Mouse (Mus musculus) stomach, postnatal 0 days (tissue): ENCODE measurements around the gene Epor. TPM values are rescaled to one million over a fixed set of nuclear protein-coding genes. Genes with fewer than 3 reads are reported as not detected.

Source experiments
- ATAC-seq: fragments of 200-750 bp; cut with Nextera tagmentation; 2 replicates; pipeline ENCODE4 v1.8.0; 2017; ENCODE audit not compliant: low FRiP score, low TSS enrichment
- DNase-seq: peaks from one replicate; pipeline ENCODE4 v3.0.0-alpha.2; 2016; ENCODE audit warnings: low spot score
- H3K27ac ChIP-seq: fragments of 300-500 bp; sonication (generic); replicated peaks from 2 replicates; pipeline ENCODE4 v1.5.1; 2014; ENCODE audit warnings: mild to moderate bottlenecking, control low read depth
- H3K27me3 ChIP-seq: fragments of 300-500 bp; sonication (generic); 2 replicates; pipeline ENCODE4 v1.6.1; 2014; ENCODE audit warnings: low read length; ENCODE audit not compliant: control insufficient read depth, insufficient read depth
- H3K36me3 ChIP-seq: fragments of 300-500 bp; sonication (generic); 2 replicates; pipeline ENCODE4 v1.6.1; 2014; ENCODE audit warnings: low read length, mixed read lengths; ENCODE audit not compliant: control insufficient read depth, insufficient read depth
- H3K4me1 ChIP-seq: fragments of 300-500 bp; sonication (generic); replicated peaks from 2 replicates; pipeline ENCODE4 v1.6.1; 2014; ENCODE audit warnings: antibody characterized with exemption; ENCODE audit not compliant: control insufficient read depth, insufficient read depth
- H3K4me2 ChIP-seq: fragments of 300-500 bp; sonication (generic); replicated peaks from 2 replicates; pipeline ENCODE4 v1.6.1; 2014; ENCODE audit warnings: low read depth, mild to moderate bottlenecking, control low read depth, moderate library complexity
- H3K4me3 ChIP-seq: fragments of 300-500 bp; sonication (generic); 2 replicates; pipeline ENCODE4 v1.5.1; 2014; ENCODE audit warnings: low read depth, low read length, control low read depth
- H3K9ac ChIP-seq: fragments of 300-500 bp; sonication (generic); 2 replicates; pipeline ENCODE4 v1.6.1; 2014; ENCODE audit warnings: mild to moderate bottlenecking, low read length, control low read depth, mixed read lengths
- H3K9me3 ChIP-seq: fragments of 300-500 bp; sonication (generic); 2 replicates; pipeline ENCODE4 v1.6.1; 2016; ENCODE audit warnings: low read length; ENCODE audit not compliant: control insufficient read depth
- CTCF ChIP-seq: IDR thresholded peaks from 2 replicates; pipeline ENCODE4 v1.5.1; 2016; ENCODE audit warnings: antibody characterized with exemption, low read depth, mild to moderate bottlenecking, moderate library complexity
- EP300 ChIP-seq: optimal IDR thresholded peaks from 2 replicates; pipeline ENCODE3; 2016; ENCODE audit warnings: antibody characterized with exemption
- WGBS: fragments of 180-500 bp; shearing (Covaris S2); extraction: QIAGEN DNeasy Blood & Tissue Kit; methylation state at CpG from one replicate; pipeline ENCODE4 v1.1.7; 2014; 5-methylcytosine and 5-hydroxymethylcytosine counted together
- polyA plus RNA-seq: library from polyadenylated mRNA; unstranded; fragments of >200 nt; fragmentation: Nextera tagmentation; extraction: Ambion mirVana; gene quantifications from 2 replicates; pipeline ENCODE4 v1.2.1, GENCODE M21; 2015

The Epor gene
- polyA plus RNA-seq, 1 experiment from 2014 or later = 3.4 TPM

DNA sequence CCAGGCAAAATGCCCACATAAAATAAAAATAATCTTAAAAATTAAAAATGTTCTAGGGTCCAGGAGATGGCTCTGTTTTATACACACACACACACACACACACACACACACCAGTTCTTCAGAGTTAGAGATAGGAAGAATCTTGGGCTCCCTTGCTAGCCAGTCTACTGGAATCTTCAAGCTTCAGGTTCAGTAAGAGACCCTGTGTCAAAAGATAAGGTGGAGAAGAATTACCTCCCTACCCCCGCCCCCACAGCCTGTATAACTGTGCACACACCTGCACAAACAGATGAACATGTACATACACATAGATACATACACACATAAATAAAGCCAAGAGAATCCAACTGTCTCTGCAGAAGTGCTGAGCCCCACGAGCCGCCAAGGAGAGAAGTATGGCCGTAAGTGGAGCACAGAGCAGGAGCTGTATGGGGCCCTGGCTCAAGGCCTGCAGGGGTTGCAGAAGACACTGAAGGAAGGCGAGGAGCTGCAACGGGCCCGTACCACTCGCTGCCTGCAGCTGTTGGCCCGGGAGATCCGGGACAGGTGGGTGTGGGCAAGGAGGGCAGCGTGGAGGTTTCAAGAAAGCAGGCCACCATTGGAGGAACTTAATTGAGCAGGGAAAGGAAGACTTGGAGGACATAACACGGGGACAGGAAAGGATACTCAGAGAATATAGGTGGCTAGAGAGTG is 30.7 kb downstream of the Epor start:
- DNase-seq = no peak
- no peak for ATAC-seq
- 0 out of 2 replicates have a peak, but pooled peaks cover 2% of the 10 kb centered on the region for H3K4me1 ChIP-seq

GRCm38 (mm10) chr9:21932006-21932405 is 31.3 kb downstream of the Epor start:
- WGBS = 56% methylated on average over 2 of the region's 2 CpGs
- TF ChIP-seq CTCF = no peak
- no peak for TF ChIP-seq EP300
- Histone ChIP-seq H3K27ac (no peak overlapping the region), H3K4me1 (0 out of 2 replicates have a peak, but pooled peaks cover 2% of the 10 kb centered on the region), H3K4me2 (no peak overlapping the region), H3K9ac (no peak overlapping the region), H3K4me3 (no peak overlapping the region), H3K27me3 (no peaks in the 10 kb centered on the region), H3K36me3 (no peaks in the 10 kb centered on the region), H3K9me3 (no peaks in the 10 kb centered on the region)
- ATAC-seq (no peak), DNase-seq (no peak)

More for the DNA sequence above, 30.7 kb downstream of the Epor start:
- Histone ChIP-seq H3K27ac (no peak overlapping the region), H3K27me3 (no peaks in the 10 kb centered on the region), H3K4me3 (no peak overlapping the region), H3K4me2 (no peak overlapping the region), H3K36me3 (no peaks in the 10 kb centered on the region), H3K9me3 (no peaks in the 10 kb centered on the region), H3K9ac (no peak overlapping the region)
- 47% methylated on average over 12 of the region's 12 CpGs for WGBS
- TF ChIP-seq CTCF (no peak), EP300 (no peak)

GRCm38 (mm10) chr9:21929208-21929607 is 34.1 kb downstream of the Epor start:
- no peak for TF ChIP-seq EP300
- TF ChIP-seq CTCF = no peak
- WGBS = 73% methylated on average over 3 of the region's 3 CpGs
- ATAC-seq = no peak
- H3K4me2 ChIP-seq = no peak overlapping the region
- H3K36me3 ChIP-seq = no peaks in the 10 kb centered on the region
- no peaks in the 10 kb centered on the region for H3K27me3 ChIP-seq
- H3K4me1 ChIP-seq = 0 out of 2 replicates have a peak, but pooled peaks cover 6% of the 10 kb centered on the region
- DNase-seq = no peak
- no peak overlapping the region for H3K27ac ChIP-seq
- no peak overlapping the region for H3K9ac ChIP-seq
- H3K4me3 ChIP-seq = no peak overlapping the region
- H3K9me3 ChIP-seq = no peaks in the 10 kb centered on the region

DNA sequence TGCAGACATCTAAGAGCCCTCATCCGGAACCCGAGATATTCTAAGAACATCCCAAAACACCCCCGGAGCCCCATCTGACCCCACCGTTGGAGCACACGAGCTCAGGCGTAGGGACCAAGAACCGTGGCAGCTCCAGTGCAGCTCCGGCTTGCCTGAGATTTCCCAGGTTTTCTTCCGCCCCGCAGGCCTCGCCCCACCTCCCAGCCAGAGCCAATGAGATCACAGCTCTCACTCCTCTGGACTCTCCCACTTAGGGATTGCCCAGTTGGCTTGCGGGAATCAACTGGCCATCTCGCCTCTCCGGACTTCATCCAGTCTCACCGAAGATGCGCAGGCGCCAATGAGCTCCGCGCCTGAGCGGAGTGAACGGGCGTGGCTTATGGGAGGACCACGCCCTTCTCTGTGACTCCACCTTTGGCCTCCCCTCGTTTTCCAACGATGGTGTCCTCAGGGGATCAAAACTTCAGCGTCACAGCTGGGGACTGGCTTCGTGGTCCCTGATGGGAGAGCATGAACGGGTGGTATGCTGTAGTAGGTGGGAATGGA is 36.0 kb downstream of the Epor start, which contains the start of the genes Ccdc159 and Tmem205:
Ccdc159 (plus strand) TSS at position 264 of the 546 bp plus-strand sequence.
Tmem205 (minus strand) TSS at position 349 of the 546 bp plus-strand sequence.
- Histone ChIP-seq H3K27me3 (no peaks in the 10 kb centered on the region), H3K4me3 (peak within 1 kb of the TSS; percentile 47), H3K9ac (peak within 1 kb of the TSS; percentile 60), H3K4me1 (0 out of 2 replicates have a peak, but pooled peaks cover 6% of the 10 kb centered on the region), H3K36me3 (no peaks in the 10 kb centered on the region), H3K9me3 (no peaks in the 10 kb centered on the region), H3K27ac (peak within 1 kb of the TSS; percentile 79), H3K4me2 (peak within 1 kb of the TSS; percentile 60)
- TF ChIP-seq CTCF = no peak
- no peak for TF ChIP-seq EP300
- 1% methylated on average over 28 of the region's 28 CpGs for WGBS
- peak; percentile 95 for DNase-seq
- ATAC-seq = peak; percentile 96

- WGBS = under 1% methylated on average over 6 of the region's 6 CpGs
- TF ChIP-seq EP300 (no peak), CTCF (no peak)
- Histone ChIP-seq H3K9ac (peak overlapping the region; percentile 60), H3K9me3 (no peaks in the 10 kb centered on the region), H3K27me3 (no peaks in the 10 kb centered on the region), H3K27ac (peak overlapping the region; percentile 79), H3K4me2 (peak overlapping the region; percentile 60), H3K4me3 (peak overlapping the region; percentile 47), H3K4me1 (0 out of 2 replicates have a peak, but pooled peaks cover 6% of the 10 kb centered on the region), H3K36me3 (no peaks in the 10 kb centered on the region)
- DNase-seq (no peak), ATAC-seq (no peak)
Observed at GRCm38 (mm10) chr9:21926784-21927183, 36.5 kb downstream of the Epor start.

- ATAC-seq (no peak), DNase-seq (peak; percentile 50)
- Histone ChIP-seq H3K4me1 (0 out of 2 replicates have a peak, but pooled peaks cover 6% of the 10 kb centered on the region), H3K27me3 (no peaks in the 10 kb centered on the region), H3K27ac (peak overlapping the region; percentile 79; the same call in 1 of the 2 replicates), H3K9me3 (no peaks in the 10 kb centered on the region), H3K36me3 (no peaks in the 10 kb centered on the region), H3K4me3 (peak overlapping the region; percentile 47), H3K9ac (peak overlapping the region; percentile 23; the same call in 1 of the 2 replicates), H3K4me2 (peak overlapping the region; percentile 60)
- 60% methylated on average over 6 of the region's 6 CpGs for WGBS
- TF ChIP-seq CTCF = no peak
- TF ChIP-seq EP300 = no peak
Observed at GRCm38 (mm10) chr9:21926155-21926554, 37.2 kb downstream of the Epor start.
